In the genomic region with DNA sequence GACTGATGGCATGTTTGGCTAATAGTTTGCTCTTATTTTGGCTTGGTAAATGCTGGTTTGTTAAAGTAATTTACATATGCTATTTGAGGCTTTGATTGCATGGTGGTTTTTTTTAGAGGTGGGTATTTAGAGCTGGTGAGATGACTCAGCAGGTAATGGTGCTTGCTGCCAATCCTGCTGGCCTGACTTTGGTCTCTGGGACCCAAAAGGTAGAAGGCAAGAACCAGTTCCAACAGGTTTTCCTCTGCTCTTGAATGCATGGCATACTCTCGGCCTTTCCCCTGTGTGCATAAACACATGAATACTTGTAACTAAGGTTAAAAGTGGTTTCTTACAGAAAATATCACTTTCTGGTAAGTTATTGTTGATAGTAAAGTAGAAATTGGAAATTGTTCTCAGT, we compare ENCODE assay signal across 18 mouse cellular contexts.
"Had no signal": no experiment of that assay in that cellular context is flagged by ENCODE, and none has a peak within 500 bp of the region (broad histone marks: within the 10 kb centered on the region; RNA-seq: fewer than 3 reads in every experiment).

No protein-coding gene starts in this region.

- H3K9me3 ChIP-seq: midbrain, embryonic 10.5 days; midbrain, embryonic 12.5 days; neural tube, embryonic 13.5 days; neural tube, embryonic 15.5 days had no signal

- H3K4me3 ChIP-seq: midbrain, embryonic 10.5 days; midbrain, embryonic 12.5 days; myocyte; neural tube, embryonic 13.5 days; neural tube, embryonic 15.5 days had no signal

- H3K4me2 ChIP-seq: lung, embryonic 14.5 days; midbrain, embryonic 12.5 days; neural tube, embryonic 13.5 days; neural tube, embryonic 15.5 days had no signal

- H3K27ac ChIP-seq: midbrain, embryonic 10.5 days; midbrain, embryonic 12.5 days; neural tube, embryonic 13.5 days had no signal

- H3K9ac ChIP-seq: lung, embryonic 14.5 days; midbrain, embryonic 12.5 days; neural tube, embryonic 13.5 days; neural tube, embryonic 15.5 days had no signal

- H3K27me3 ChIP-seq: midbrain, embryonic 12.5 days; neural tube, embryonic 13.5 days; neural tube, embryonic 15.5 days had no signal

- DNase-seq: lung, embryonic 14.5 days; lung, postnatal 10 days; lung, postnatal 4 days; midbrain, embryonic 14.5 days; retina, postnatal 1 day; right cerebral cortex, adult 18-20 months; right cerebral cortex, postnatal 25 days; right cerebral cortex, postnatal 4 days; spleen, adult 18-20 months; thymus, adult 18-20 months; thymus, postnatal 14 days; thymus, postnatal 36 days had no signal

- ATAC-seq: midbrain, embryonic 16.5 days had no signal

- H3K36me3 ChIP-seq: midbrain, embryonic 10.5 days; midbrain, embryonic 12.5 days; neural tube, embryonic 15.5 days had no signal
